Mouse (Mus musculus): ENCODE measurements around the gene Gm21976. TPM values are rescaled to one million over a fixed set of nuclear protein-coding genes. Genes with fewer than 3 reads are reported as not detected.

The Gm21976 gene
- total RNA-seq (2021): not detected in 2 replicates
- long read RNA-seq, experiment 1: 0 reads
- long read RNA-seq, experiment 2: 0 reads

GRCm38 (mm10) chr13:98279686-98280085, at the start of gene Gm21976:
Gene Gm21976 (plus strand): TSS chr13:98279887.
- no peak for DNase-seq

DNA sequence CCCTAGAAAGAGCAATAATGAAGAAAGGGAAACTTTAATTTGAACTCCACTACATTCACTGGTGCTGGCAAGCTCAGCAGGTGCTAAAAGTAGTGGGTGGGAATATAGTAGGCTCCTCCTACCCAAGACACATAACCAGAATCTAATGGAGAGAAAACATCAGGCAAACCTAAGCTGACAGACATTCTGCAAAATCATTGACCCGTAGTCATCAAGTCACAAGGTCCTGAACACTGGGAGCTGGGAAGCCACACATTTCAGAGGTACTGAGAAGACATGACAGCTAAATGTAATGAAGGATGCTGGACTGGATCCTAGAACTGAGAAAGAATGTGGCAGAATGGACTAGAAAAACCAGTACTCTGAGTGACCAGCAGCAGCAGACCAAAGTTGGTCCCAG, 49.2 kb upstream of the Gm21976 start:
- DNase-seq: no peak

GRCm38 (mm10) chr13:98235451-98235850, 44.2 kb upstream of the Gm21976 start:
- DNase-seq: no peak

GRCm38 (mm10) chr13:98239978-98240641, 39.6 kb upstream of the Gm21976 start:
- DNase-seq: peak; percentile 78

DNA sequence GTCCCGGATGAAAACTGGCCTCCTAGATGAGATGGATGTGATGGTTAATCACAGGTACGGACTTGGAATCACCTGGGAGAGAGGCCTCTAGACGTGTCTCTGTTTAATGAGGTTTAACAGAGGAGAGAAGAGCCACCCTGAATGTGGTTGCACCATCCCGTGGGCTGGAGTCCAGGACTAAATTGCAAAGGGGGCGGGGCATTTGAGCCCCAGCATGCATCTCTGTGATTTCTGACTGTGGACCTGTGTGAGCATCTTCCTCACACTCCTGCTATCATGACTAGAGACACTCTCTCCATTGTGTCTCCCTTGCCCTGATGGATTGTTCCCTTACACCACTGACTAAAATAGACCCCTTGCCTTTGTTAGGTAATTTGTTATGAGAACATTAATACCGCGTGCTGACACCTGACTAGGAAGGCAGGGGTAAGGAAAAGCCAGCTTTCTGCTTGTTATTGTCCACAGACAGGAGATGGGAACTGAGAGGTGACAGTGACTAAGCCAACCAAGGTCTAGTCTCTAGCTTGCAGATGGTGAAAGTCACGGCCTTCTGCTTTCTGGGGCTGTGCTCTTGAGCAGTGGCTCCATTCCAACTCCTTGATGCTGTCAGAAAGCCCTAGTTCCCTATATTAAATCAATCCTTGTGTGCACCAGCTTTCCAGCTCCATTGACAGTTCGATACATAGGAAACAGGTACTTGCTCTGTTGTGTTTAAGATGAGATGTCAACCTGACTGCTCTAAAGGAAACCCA, 38.0 kb upstream of the Gm21976 start:
- peak; percentile 70 for DNase-seq

DNA sequence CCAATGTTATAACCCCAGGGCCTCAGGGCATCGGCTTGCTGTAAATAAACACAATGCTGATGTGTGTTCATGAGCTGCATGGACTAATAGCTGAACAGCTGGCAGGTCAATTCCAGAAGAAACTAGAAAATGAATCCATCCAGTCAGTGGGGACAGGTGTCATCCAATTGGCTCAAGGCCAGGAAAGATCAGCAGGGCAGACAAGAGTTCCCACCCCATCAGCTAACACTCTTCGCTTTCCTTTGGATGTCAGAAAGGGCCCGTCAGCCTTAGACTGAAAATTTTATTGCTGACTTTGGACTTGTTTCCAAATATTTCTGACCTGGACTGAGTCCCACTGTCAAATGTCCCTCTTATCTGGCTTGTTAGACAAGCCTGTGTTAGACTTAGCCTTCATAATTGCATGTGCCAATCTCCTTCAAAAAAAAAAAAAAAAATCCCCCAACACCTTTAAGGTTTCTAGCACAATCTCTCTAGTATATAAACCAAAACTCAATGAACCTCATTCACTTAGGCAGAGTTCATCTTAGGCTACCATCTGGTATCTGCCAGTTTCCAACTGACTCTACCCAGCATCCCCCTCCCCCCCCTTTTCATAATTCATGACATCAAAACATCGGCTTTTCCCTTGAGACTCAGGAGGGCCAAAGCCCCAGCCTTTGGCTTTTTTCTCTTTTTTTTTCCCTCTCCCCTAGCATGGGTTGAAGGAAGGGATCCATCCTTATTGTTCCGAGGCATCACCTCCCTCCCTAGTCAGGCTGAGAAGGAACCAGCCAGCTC, 34.9 kb upstream of the Gm21976 start:
- DNase-seq: peak; percentile 34

GRCm38 (mm10) chr13:98245386-98245785, 34.3 kb upstream of the Gm21976 start:
- no peak for DNase-seq

- DNase-seq: no peak
Measured at GRCm38 (mm10) chr13:98249594-98249993, 30.1 kb upstream of the Gm21976 start.

- no peak for DNase-seq
Measured at GRCm38 (mm10) chr13:98254921-98255320, 24.8 kb upstream of the Gm21976 start.

DNA sequence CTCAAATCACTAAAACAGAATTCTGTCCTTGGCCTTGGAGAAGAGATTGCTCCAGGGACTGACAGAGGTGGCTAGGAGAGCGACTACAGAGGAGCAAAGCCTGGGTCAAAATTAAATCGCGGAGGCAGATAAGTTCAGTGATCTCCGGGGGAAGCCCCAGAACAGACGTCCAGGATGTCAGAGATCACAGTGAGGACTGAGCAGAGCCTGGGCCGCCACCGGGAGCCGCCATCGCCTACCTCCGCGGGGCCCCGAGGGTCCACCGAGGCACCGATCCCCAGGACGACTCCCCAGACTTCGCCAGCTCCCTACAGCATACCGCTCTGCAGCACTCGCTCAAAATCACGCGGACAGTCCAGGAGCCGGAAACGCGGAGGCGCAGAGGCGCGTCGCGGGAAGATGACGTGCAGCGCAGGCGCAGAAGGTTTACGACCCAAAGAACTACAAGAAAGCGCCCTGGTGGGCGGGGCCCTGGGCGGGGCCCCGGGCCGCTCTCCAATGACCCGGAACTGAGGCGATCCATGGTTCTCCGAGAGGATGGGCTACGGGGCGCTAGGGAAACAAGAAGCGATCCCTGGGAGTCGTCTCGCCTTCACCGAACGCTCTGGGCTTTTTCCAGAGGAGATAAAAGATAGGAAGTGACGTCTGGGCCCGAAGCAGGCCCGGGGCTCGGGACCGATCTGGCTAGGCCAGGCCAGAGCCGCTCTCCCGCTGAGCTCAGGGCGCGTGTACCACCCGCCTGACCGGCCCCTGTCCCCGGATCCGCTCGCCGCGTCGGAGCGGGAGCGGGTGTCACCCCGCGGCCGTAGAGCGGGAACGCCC, 16.8 kb upstream of the Gm21976 start, which contains the start of the genes Utp15 and Ankra2:
TSS of gene Utp15 (minus strand) at position 406 of the 822 bp plus-strand sequence.
TSS of gene Ankra2 (plus strand) at position 439 of the 822 bp plus-strand sequence.
- peak; percentile 98 for DNase-seq

DNA sequence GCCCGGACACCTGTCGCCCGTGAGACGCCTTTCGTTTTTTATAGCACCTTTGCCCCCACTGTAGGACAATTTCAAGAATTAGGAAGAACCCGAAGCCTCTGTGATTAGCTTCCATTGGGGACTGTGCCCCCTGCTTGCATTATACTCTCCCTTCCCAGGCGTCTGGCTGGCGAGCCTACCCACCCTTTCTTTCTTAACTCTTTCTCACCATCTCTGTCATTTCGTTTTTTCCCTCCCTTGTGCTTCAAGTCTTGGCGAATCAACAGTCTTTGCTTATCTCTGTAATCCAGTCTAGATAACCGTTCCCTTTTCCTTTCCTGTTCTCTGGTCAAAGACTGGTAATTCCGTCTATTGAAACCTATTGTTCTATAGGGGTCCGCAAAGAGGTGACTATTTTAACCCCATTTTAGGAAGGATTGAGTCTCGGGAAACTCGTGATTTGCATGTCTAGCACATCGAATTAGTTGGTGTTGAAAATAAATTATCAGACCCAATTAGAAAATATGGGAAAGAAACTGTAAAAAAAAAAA, 16.2 kb upstream of the Gm21976 start:
- DNase-seq: no peak

DNA sequence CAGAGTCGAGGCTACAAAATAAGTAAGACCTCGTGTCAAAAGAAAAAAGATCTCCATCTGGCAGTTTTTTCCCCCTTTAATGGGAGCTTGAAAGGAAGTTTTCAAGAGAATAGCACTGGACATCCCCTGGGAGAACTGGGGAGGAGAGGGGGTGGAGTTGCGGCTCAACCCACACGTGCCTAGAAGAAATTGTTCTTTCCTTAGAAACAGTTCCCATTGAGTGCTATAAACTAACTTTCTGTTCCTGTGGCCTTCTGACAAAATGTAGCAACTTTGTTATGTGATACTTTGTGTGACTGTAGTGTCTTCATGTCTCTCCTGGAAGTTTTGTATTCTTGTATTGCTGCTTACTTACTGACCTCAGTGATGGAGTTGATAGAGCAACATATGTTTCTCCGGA, 15.6 kb upstream of the Gm21976 start:
- no peak for DNase-seq

- DNase-seq: no peak
Measured at GRCm38 (mm10) chr13:98274023-98274422, 5.7 kb upstream of the Gm21976 start.

GRCm38 (mm10) chr13:98275646-98276045, 4.0 kb upstream of the Gm21976 start:
- DNase-seq: peak; percentile 65

GRCm38 (mm10) chr13:98276253-98276652, 3.4 kb upstream of the Gm21976 start:
- DNase-seq: no peak

- no peak for DNase-seq
Measured at GRCm38 (mm10) chr13:98277501-98277900, 2.2 kb upstream of the Gm21976 start.

DNA sequence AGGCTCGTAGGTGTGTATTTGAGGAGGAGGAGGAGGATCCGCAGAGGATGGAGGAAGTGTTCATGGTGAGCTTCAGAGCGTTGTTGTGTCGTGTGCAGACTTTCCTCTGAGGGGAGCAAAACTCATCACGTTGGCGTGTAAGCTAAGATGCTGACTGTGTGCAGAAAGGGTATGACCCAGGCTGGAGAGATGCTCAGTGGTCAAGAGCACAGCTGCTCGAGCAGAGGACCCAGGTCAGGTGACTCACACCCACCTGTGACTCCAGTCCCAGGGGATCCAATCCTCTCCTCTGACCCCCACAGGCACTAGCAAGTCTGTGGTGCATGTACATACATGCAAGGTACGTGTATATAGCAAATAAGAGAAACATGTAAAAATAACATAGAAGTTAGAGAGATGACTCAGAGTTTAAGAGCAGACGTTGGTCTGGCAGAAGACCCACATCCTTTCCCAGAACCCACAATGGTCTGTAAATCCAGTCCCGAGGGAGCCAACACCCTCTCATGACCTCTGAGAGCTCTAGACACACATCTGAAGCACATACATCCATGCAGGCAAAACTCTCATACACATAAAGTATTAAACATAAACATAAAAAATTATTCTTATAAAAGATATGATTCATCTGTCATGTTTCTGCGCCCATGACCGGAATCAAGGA, 1.4 kb downstream of the Gm21976 start:
- no peak for DNase-seq

DNA sequence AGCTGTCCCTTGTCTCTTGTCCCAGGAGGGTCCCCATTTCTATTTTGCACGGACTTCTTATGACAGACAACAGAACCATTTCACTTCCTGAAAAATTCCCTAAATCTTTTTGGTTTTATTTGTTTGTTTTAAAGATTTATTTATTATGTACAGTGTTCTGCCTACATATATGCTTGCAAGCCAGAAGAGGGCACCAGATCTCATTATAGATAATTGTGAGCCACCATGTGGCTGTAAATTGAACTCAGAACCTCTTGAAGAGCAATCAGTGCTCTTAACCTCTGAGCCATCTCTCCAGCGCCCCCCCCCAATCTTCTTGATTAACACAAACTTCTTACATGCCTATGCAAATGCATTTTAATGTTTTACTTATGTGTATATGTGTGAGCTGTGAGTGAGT, 11.0 kb downstream of the Gm21976 start:
- no peak for DNase-seq

- no peak for DNase-seq
Measured at GRCm38 (mm10) chr13:98291712-98292111, 12.0 kb downstream of the Gm21976 start.

GRCm38 (mm10) chr13:98296072-98296471, 16.4 kb downstream of the Gm21976 start:
- DNase-seq: no peak

- DNase-seq: no peak
Measured at GRCm38 (mm10) chr13:98297883-98298482, 18.3 kb downstream of the Gm21976 start.
